Mouse (Mus musculus): Measurements from ENCODE around the gene Dll1. TPM values are rescaled to one million over a fixed set of nuclear protein-coding genes. Genes with fewer than 3 reads are reported as not detected.

The Dll1 gene
- polyA plus RNA-seq, 1 experiment from 2014 or later = 24.6 TPM

DNA sequence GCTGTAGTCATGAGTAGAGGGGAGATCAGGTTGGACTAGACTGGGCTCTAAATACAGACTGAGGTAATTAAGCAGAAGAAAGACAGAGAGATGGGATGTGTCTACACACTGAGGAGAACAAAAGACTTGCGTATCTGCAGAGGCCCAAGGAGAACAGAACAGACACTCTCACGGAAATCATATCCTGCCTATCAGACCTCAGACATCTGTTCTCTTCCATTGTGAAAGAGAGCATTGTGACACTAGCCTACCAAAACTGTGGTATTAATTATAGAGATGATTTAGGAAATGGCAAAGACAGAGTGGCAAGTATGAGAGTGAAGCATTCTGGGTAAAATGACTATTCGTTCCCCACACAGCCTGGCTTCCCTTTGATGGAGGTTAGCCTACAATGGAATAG is 21.6 kb downstream of the Dll1 start:
- Histone ChIP-seq H3K27ac (ENCODE audit: low read depth, low read length) (no peak overlapping the region), H3K4me1 (ENCODE audit: control insufficient read depth, insufficient read depth, low read length) (0 out of 2 replicates have a peak, but pooled peaks cover 4% of the 10 kb centered on the region), H3K9ac (ENCODE audit: low read depth, low read length) (no peak overlapping the region), H3K36me3 (ENCODE audit: control insufficient read depth, insufficient read depth, low read length) (no peaks in the 10 kb centered on the region), H3K4me2 (replicated peaks; ENCODE audit: low read depth, low read length) (no peak overlapping the region), H3K27me3 (ENCODE audit: control insufficient read depth, insufficient read depth, low read length) (no peaks in the 10 kb centered on the region), H3K9me3 (ENCODE audit: control insufficient read depth, low read length) (no peaks in the 10 kb centered on the region), H3K4me3 (ENCODE audit: low read length) (no peak overlapping the region)
- ATAC-seq (ENCODE audit: low FRiP score, low TSS enrichment) = no peak
- WGBS = 95% methylated on average over 3 of the region's 3 CpGs

DNA sequence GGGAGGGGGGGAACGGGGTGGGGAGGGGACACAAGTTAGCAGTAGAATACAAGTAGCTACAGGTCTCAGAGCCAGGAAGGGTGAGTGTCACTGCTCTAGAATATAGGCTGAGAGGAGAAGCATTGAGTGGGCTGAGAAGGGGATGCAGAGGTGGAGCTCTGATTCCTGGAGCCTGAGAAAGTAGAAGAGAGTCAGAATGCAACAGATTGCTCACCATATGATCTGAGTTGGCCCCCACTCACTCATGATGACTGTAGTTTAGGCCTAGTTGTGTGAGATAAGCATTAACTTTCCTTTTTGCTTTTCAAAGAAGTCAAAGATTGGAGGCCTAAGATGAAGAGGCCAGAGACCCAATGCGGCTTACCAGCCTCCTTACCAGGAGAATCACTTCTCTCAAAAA is 22.7 kb downstream of the Dll1 start:
- WGBS = 83% methylated on average over 2 of the region's 2 CpGs
- Histone ChIP-seq H3K27ac (ENCODE audit: low read depth, low read length) (no peak overlapping the region), H3K36me3 (ENCODE audit: control insufficient read depth, insufficient read depth, low read length) (no peaks in the 10 kb centered on the region), H3K9me3 (ENCODE audit: control insufficient read depth, low read length) (no peaks in the 10 kb centered on the region), H3K27me3 (ENCODE audit: control insufficient read depth, insufficient read depth, low read length) (no peaks in the 10 kb centered on the region), H3K4me2 (replicated peaks; ENCODE audit: low read depth, low read length) (no peak overlapping the region), H3K4me3 (ENCODE audit: low read length) (no peak overlapping the region), H3K4me1 (ENCODE audit: control insufficient read depth, insufficient read depth, low read length) (0 out of 2 replicates have a peak, but pooled peaks cover 4% of the 10 kb centered on the region), H3K9ac (ENCODE audit: low read depth, low read length) (no peak overlapping the region)
- no peak for ATAC-seq (ENCODE audit: low FRiP score, low TSS enrichment)

DNA sequence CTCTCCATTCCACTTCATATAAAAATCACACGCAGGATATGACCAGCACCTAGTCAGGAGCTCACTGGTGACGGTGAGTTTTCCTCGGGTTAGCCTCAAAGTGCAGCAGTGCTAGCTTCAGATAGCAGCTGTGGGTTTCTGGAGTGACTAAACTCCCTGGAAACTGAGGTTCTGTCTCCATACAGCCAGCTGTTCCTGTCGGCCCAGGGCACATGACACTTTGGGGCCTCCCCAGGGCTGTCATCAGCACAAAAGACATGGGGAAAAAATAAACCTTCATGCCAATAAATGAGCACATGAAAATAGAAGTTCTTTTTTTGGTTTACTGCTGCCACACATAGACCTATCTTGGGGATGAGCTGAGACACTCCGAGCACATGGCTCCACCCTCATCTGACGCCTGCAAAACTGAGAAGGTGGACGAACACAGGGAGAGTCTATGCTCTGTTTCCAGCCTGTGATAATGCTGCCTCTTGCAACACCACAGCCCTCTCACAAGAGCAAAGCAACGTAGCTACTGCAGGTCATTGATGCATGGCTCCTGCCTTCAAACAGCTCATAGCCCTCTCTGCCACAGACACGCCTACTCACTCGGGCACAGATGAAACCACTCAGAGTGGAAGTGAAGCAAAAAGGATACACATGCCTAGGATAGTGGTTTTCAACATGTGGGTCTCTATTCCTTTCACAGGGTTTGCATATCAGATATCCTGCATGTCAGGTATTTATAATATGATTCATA is 23.6 kb downstream of the Dll1 start:
- no peak overlapping the region for H3K27ac ChIP-seq (ENCODE audit: low read depth, low read length)
- no peaks in the 10 kb centered on the region for H3K9me3 ChIP-seq (ENCODE audit: control insufficient read depth, low read length)
- H3K4me3 ChIP-seq (ENCODE audit: low read length) = no peak overlapping the region
- H3K4me1 ChIP-seq (ENCODE audit: control insufficient read depth, insufficient read depth, low read length) = 0 out of 2 replicates have a peak, but pooled peaks cover 4% of the 10 kb centered on the region
- H3K4me2 ChIP-seq (replicated peaks; ENCODE audit: low read depth, low read length) = no peak overlapping the region
- H3K36me3 ChIP-seq (ENCODE audit: control insufficient read depth, insufficient read depth, low read length) = no peaks in the 10 kb centered on the region
- 42% methylated on average over 10 of the region's 10 CpGs for WGBS
- H3K9ac ChIP-seq (ENCODE audit: low read depth, low read length) = no peak overlapping the region
- H3K27me3 ChIP-seq (ENCODE audit: control insufficient read depth, insufficient read depth, low read length) = no peaks in the 10 kb centered on the region
- ATAC-seq (ENCODE audit: low FRiP score, low TSS enrichment) = peak; percentile 85; the same call in 1 of the 2 replicates

GRCm38 (mm10) chr17:15350152-15350551 is 26.5 kb downstream of the Dll1 start:
- Histone ChIP-seq H3K27ac (ENCODE audit: low read depth, low read length) (no peak overlapping the region), H3K9me3 (ENCODE audit: control insufficient read depth, low read length) (no peaks in the 10 kb centered on the region), H3K4me3 (ENCODE audit: low read length) (no peak overlapping the region), H3K9ac (ENCODE audit: low read depth, low read length) (no peak overlapping the region), H3K4me1 (ENCODE audit: control insufficient read depth, insufficient read depth, low read length) (0 out of 2 replicates have a peak, but pooled peaks cover 4% of the 10 kb centered on the region), H3K27me3 (ENCODE audit: control insufficient read depth, insufficient read depth, low read length) (no peaks in the 10 kb centered on the region), H3K36me3 (ENCODE audit: control insufficient read depth, insufficient read depth, low read length) (no peaks in the 10 kb centered on the region), H3K4me2 (replicated peaks; ENCODE audit: low read depth, low read length) (no peak overlapping the region)
- no peak for ATAC-seq (ENCODE audit: low FRiP score, low TSS enrichment)
- WGBS = 63% methylated on average over 2 of the region's 2 CpGs

DNA sequence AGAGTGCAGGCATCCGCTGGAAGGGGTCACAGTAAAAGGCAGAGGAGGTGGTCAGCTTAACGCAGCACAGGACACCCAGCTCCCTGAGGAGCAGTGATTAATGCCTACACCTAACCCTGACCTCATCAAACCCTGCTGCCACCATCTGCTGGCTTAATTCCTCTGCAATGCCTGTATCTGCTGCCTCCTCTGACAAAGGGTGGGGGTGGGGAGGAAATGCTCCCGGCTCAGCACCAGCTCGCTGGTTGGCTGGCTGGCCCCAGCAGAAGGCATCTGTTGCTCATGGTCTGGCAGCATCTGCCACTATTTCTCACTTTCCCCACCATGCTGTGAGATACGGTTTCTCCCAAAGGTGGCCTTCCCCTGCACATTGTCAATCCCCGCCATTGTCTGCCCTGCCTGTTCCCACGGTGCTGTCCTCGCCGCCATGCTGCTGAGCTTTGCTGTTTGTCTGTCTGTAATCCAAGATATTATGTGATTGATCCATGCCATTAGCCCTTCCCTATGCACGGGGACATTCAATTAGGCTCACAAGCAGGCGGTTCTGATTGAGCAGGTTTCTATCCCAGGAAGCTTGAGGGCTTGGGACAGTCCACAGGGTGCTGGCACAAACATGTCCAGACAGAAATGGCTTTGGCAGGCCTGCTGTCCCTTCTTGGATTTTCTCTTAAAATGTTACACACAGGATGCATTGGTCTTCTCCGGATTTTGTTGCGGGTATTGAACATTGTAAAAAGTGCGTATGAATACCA is 33.4 kb downstream of the Dll1 start:
- H3K9me3 ChIP-seq (ENCODE audit: control insufficient read depth, low read length) = no peaks in the 10 kb centered on the region
- H3K9ac ChIP-seq (ENCODE audit: low read depth, low read length) = no peak overlapping the region
- peak; percentile 76 for ATAC-seq (ENCODE audit: low FRiP score, low TSS enrichment)
- peaks cover 5% of the 10 kb centered on the region; the same call in 1 of the 2 replicates for H3K4me1 ChIP-seq (ENCODE audit: control insufficient read depth, insufficient read depth, low read length)
- H3K4me3 ChIP-seq (ENCODE audit: low read length) = no peak overlapping the region
- H3K36me3 ChIP-seq (ENCODE audit: control insufficient read depth, insufficient read depth, low read length) = no peaks in the 10 kb centered on the region
- 28% methylated on average over 14 of the region's 14 CpGs for WGBS
- H3K27ac ChIP-seq (ENCODE audit: low read depth, low read length) = no peak overlapping the region
- no peaks in the 10 kb centered on the region for H3K27me3 ChIP-seq (ENCODE audit: control insufficient read depth, insufficient read depth, low read length)
- H3K4me2 ChIP-seq (replicated peaks; ENCODE audit: low read depth, low read length) = 0 out of 2 replicates have a peak overlapping the region, but pooled peaks have one; percentile 11

DNA sequence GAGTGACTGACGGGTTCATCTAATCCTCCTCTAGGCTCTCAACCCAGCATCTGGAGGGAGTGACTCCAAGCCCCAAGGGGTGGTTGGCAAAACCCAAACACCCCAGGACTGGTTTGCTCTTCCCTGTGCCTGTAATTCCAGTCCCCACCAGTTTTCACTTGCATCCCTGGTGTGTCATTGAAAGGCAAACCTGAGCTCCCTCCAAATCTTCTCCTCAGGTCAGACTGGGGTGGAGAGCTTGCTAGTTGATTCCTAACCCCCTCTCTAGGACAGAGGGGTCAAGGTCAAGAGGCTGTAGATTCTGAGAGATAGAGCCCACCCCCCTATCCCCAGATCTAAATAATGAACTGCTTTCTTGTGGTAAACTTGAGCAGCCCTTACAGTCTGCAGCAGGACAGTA is 38.8 kb downstream of the Dll1 start:
- H3K4me2 ChIP-seq (replicated peaks; ENCODE audit: low read depth, low read length) = no peak overlapping the region
- no peaks in the 10 kb centered on the region for H3K9me3 ChIP-seq (ENCODE audit: control insufficient read depth, low read length)
- no peak for ATAC-seq (ENCODE audit: low FRiP score, low TSS enrichment)
- H3K4me3 ChIP-seq (ENCODE audit: low read length) = no peak overlapping the region
- no peaks in the 10 kb centered on the region for H3K36me3 ChIP-seq (ENCODE audit: control insufficient read depth, insufficient read depth, low read length)
- 87% methylated on average over 1 of the region's 1 CpGs for WGBS
- no peaks in the 10 kb centered on the region for H3K27me3 ChIP-seq (ENCODE audit: control insufficient read depth, insufficient read depth, low read length)
- H3K4me1 ChIP-seq (ENCODE audit: control insufficient read depth, insufficient read depth, low read length) = peaks cover 2% of the 10 kb centered on the region; the same call in 1 of the 2 replicates
- H3K27ac ChIP-seq (ENCODE audit: low read depth, low read length) = no peak overlapping the region
- no peak overlapping the region for H3K9ac ChIP-seq (ENCODE audit: low read depth, low read length)

DNA sequence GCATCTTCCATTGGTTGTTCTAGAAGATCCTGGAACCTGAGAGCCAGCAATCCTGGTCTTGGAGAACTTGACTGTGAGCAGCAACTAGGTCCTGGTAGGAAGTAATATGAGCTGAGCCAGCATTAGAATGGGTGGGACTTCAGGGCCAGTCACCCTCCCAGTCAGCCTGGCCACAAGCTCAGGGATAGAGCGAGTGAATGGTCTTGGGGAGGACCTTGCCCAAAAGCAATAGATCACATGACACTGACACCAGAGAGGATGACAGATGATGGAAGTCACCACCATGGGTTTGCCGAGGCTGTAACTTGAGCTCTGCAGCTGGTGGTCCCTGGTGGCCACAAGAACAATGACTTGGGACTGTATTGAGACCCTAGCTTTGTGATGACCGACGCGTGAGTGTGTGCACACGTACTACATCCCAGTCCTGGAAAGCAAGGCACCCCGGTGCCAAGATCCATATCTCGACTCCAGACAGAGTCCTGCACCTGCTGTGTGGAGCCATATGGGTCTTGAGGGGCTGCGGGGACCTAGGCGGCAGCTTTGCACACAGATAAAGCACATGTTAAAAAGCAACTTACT is 46.8 kb downstream of the Dll1 start:
- no peaks in the 10 kb centered on the region for H3K36me3 ChIP-seq (ENCODE audit: control insufficient read depth, insufficient read depth, low read length)
- WGBS = 76% methylated on average over 10 of the region's 10 CpGs
- H3K4me1 ChIP-seq (ENCODE audit: control insufficient read depth, insufficient read depth, low read length) = no peaks in the 10 kb centered on the region
- no peak overlapping the region for H3K9ac ChIP-seq (ENCODE audit: low read depth, low read length)
- no peak overlapping the region for H3K4me2 ChIP-seq (replicated peaks; ENCODE audit: low read depth, low read length)
- ATAC-seq (ENCODE audit: low FRiP score, low TSS enrichment) = 0 out of 2 replicates have a peak, but pooled peaks have one; percentile 43
- no peaks in the 10 kb centered on the region for H3K9me3 ChIP-seq (ENCODE audit: control insufficient read depth, low read length)
- no peak overlapping the region for H3K27ac ChIP-seq (ENCODE audit: low read depth, low read length)
- no peak overlapping the region for H3K4me3 ChIP-seq (ENCODE audit: low read length)
- H3K27me3 ChIP-seq (ENCODE audit: control insufficient read depth, insufficient read depth, low read length) = no peaks in the 10 kb centered on the region

DNA sequence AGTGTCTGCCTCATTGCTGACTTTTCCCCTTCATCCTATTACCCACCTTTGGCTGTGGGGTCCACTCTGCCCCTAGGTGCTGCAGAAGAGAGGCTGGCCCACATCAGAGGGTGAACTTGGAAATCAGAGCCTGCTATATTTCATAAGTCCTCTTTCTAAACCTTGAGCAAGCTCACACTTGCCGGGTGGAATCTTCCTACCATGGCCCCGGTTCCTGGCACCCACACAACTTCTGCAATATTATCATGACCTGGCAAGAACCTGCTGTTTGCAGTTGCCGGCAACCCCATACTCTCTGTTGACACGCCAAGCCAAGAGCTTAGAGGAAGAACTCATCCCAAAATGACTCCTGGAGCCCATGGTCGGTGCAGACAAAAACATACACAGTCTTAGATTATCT is 49.6 kb downstream of the Dll1 start:
- Histone ChIP-seq H3K36me3 (ENCODE audit: control insufficient read depth, insufficient read depth, low read length) (no peaks in the 10 kb centered on the region), H3K27me3 (ENCODE audit: control insufficient read depth, insufficient read depth, low read length) (no peaks in the 10 kb centered on the region), H3K4me2 (replicated peaks; ENCODE audit: low read depth, low read length) (no peak overlapping the region), H3K27ac (ENCODE audit: low read depth, low read length) (no peak overlapping the region), H3K4me3 (ENCODE audit: low read length) (no peak overlapping the region), H3K9ac (ENCODE audit: low read depth, low read length) (no peak overlapping the region), H3K4me1 (ENCODE audit: control insufficient read depth, insufficient read depth, low read length) (peaks cover 11% of the 10 kb centered on the region; the same call in 1 of the 2 replicates), H3K9me3 (ENCODE audit: control insufficient read depth, low read length) (no peaks in the 10 kb centered on the region)
- no peak for ATAC-seq (ENCODE audit: low FRiP score, low TSS enrichment)
- 83% methylated on average over 5 of the region's 5 CpGs for WGBS
